Mouse (Mus musculus): ENCODE data around the gene Olfr790.

Olfr790 gene

GRCm38 (mm10) chr10:129498192-129498591 lies at the start of gene Olfr790:
Gene Olfr790 (plus strand): TSS chr10:129498492.
- DNase-seq (ENCODE audit: low read depth, low spot score): no peak

DNA sequence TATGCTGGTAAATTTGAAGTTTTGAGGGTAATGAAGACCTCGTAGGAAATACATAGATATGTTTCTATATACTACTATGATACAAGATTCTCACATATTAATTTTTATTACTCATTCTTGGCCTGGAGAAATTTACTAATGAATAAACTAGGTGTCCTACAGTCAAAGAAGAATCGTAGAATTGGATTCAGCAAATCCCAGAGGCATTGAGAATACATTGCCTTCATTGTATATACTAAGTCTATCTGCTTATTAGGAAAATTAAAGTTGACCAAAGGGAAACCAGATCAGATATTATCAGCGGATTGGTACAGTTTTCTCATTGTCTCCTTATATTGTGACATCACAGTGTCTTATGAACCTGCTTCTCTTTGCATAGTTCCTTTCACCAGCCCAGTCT lies 36.7 kb upstream of the Olfr790 start, which contains the start of gene Olfr787:
Gene Olfr787, plus strand, starts transcription at position 301 of the 400 bp plus-strand sequence.
- DNase-seq (ENCODE audit: low read depth, low spot score): no peak

- no peak for DNase-seq (ENCODE audit: low read depth, low spot score)
These were observed 27.6 kb upstream of the Olfr790 start, which contains the start of gene Olfr788 for GRCm38 (mm10) chr10:129470698-129471097. Gene Olfr788 (plus strand): TSS chr10:129470998.

GRCm38 (mm10) chr10:129473256-129473655 lies 25.0 kb upstream of the Olfr790 start:
- DNase-seq (ENCODE audit: low read depth, low spot score): no peak

DNA sequence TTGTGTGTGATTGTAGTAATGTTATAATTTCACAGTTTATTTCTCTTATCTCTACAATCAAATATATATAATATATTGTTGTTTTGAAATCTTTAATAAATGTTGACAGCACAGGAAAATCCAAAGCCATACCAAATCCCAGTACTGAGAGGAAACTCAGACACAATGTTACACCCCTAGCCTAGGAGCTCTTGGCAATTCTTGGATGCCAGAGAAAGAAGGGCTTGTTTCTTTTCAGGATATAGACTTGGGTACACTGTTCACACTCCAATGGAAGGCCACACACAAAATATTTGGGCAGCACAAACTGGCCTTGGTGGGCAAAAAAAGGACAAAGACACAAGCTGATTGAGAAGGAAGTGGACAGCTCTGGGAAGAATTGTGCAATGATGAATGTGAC lies 24.6 kb upstream of the Olfr790 start:
- no peak for DNase-seq (ENCODE audit: low read depth, low spot score)

- no peak for DNase-seq (ENCODE audit: low read depth, low spot score)
These were observed 13.8 kb upstream of the Olfr790 start, which contains the start of gene Olfr789 for GRCm38 (mm10) chr10:129484452-129484851. Gene Olfr789 (plus strand): TSS chr10:129484752.

- DNase-seq (ENCODE audit: low read depth, low spot score): no peak
These were observed 8.2 kb upstream of the Olfr790 start for GRCm38 (mm10) chr10:129490101-129490500.

- DNase-seq (ENCODE audit: low read depth, low spot score): no peak
These were observed 23.2 kb downstream of the Olfr790 start, which contains the start of gene Olfr791 for GRCm38 (mm10) chr10:129521492-129521891. Gene Olfr791 (plus strand): TSS chr10:129521792.

GRCm38 (mm10) chr10:129538862-129539261 lies 40.6 kb downstream of the Olfr790 start, which contains the start of gene Olfr792:
Gene Olfr792 (plus strand): TSS chr10:129539162.
- no peak for DNase-seq (ENCODE audit: low read depth, low spot score)

DNA sequence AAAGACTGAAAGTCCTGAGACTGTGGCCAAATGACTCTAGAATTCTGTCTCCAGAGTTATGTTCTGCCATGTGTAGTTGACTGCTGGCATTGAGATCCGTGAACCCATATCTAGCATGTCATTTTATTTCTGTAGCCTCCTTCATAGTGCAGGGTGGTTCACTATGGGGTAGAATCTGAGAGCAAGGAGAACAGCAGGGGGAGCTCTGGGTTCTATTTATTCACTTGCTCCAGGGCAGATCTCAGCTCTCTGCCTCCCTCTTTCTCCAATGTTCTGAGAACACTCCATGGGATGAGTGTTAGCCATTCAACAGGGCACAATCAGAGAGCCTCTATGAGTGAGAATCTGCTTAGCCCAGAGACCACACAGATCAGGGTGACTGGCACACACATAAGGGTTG lies 51.1 kb downstream of the Olfr790 start:
- peak; percentile 32 for DNase-seq (ENCODE audit: low read depth, low spot score)
